Mouse (Mus musculus): ENCODE measurements around the gene Tmem102. TPM values are rescaled to one million over a fixed set of nuclear protein-coding genes. Genes with fewer than 3 reads are reported as not detected.

The Tmem102 gene
- polyA plus RNA-seq, 1 experiment from 2014 or later, result 14.3 TPM

GRCm38 (mm10) chr11:69848021-69848420 lies 42.6 kb upstream of the Tmem102 start:
- DNase-seq (ENCODE audit: low spot score), result no peak
- Histone ChIP-seq H3K27ac (ENCODE audit: low read length) (no peak overlapping the region), H3K36me3 (ENCODE audit: insufficient read depth, low read length) (peaks cover 24% of the 10 kb centered on the region), H3K27me3 (replicated peaks; ENCODE audit: insufficient read depth, low read length) (no peaks in the 10 kb centered on the region), H3K4me3 (ENCODE audit: low read depth, low read length) (no peak overlapping the region), H3K4me1 (ENCODE audit: insufficient read depth, low read depth, low read length) (peaks cover 16% of the 10 kb centered on the region; the same call in 1 of the 2 replicates), H3K9ac (replicated peaks; ENCODE audit: low read depth) (no peak overlapping the region), H3K4me2 (replicated peaks; ENCODE audit: low read depth, low read length) (peak overlapping the region; percentile 81; the same call in 1 of the 2 replicates), H3K9me3 (ENCODE audit: low read length) (no peaks in the 10 kb centered on the region)
- ATAC-seq, result no peak
- TF ChIP-seq CTCF (IDR thresholded peaks at IDR 0.05) (no peak), EP300 (IDR thresholded peaks at IDR 0.05) (no peak)
- WGBS, result 94% methylated on average over 6 of the region's 6 CpGs

- H3K9ac ChIP-seq (replicated peaks; ENCODE audit: low read depth), result peak overlapping the region; percentile 72
- H3K4me3 ChIP-seq (ENCODE audit: low read depth, low read length), result peak overlapping the region; percentile 82
- 8% methylated on average over 37 of the region's 37 CpGs for WGBS
- H3K36me3 ChIP-seq (ENCODE audit: insufficient read depth, low read length), result peaks cover 24% of the 10 kb centered on the region
- TF ChIP-seq CTCF (IDR thresholded peaks at IDR 0.05) (no peak), EP300 (IDR thresholded peaks at IDR 0.05) (no peak)
- ATAC-seq (peak; percentile 44), DNase-seq (ENCODE audit: low spot score) (peak; percentile 67)
- H3K27me3 ChIP-seq (replicated peaks; ENCODE audit: insufficient read depth, low read length), result no peaks in the 10 kb centered on the region
- peaks cover 15% of the 10 kb centered on the region; the same call in 1 of the 2 replicates for H3K4me1 ChIP-seq (ENCODE audit: insufficient read depth, low read depth, low read length)
- peak overlapping the region; percentile 81 for H3K4me2 ChIP-seq (replicated peaks; ENCODE audit: low read depth, low read length)
- H3K27ac ChIP-seq (ENCODE audit: low read length), result peak overlapping the region; percentile 92
- H3K9me3 ChIP-seq (ENCODE audit: low read length), result no peaks in the 10 kb centered on the region
Observed at GRCm38 (mm10) chr11:69846738-69847688, 41.6 kb upstream of the Tmem102 start.

GRCm38 (mm10) chr11:69846198-69846680 lies 40.8 kb upstream of the Tmem102 start, which contains the start of gene Plscr3:
Plscr3 (plus strand) TSS chr11:69846376.
- ATAC-seq (peak; percentile 95), DNase-seq (ENCODE audit: low spot score) (peak; percentile 96)
- Histone ChIP-seq H3K4me2 (replicated peaks; ENCODE audit: low read depth, low read length) (peak within 1 kb of the TSS; percentile 81), H3K9me3 (ENCODE audit: low read length) (no peaks in the 10 kb centered on the region), H3K27me3 (replicated peaks; ENCODE audit: insufficient read depth, low read length) (no peaks in the 10 kb centered on the region), H3K9ac (replicated peaks; ENCODE audit: low read depth) (peak within 1 kb of the TSS; percentile 72), H3K27ac (ENCODE audit: low read length) (peak within 1 kb of the TSS; percentile 92), H3K4me1 (ENCODE audit: insufficient read depth, low read depth, low read length) (peaks cover 15% of the 10 kb centered on the region; the same call in 1 of the 2 replicates), H3K36me3 (ENCODE audit: insufficient read depth, low read length) (peaks cover 18% of the 10 kb centered on the region), H3K4me3 (ENCODE audit: low read depth, low read length) (peak within 1 kb of the TSS; percentile 82)
- TF ChIP-seq EP300 (IDR thresholded peaks at IDR 0.05) (no peak), CTCF (IDR thresholded peaks at IDR 0.05) (peak; percentile 22)
- 2% methylated on average over 24 of the region's 38 CpGs for WGBS

GRCm38 (mm10) chr11:69838714-69839104 lies 33.3 kb upstream of the Tmem102 start:
- Histone ChIP-seq H3K9ac (replicated peaks; ENCODE audit: low read depth) (peak overlapping the region; percentile 69), H3K4me3 (ENCODE audit: low read depth, low read length) (peak overlapping the region; percentile 55), H3K4me1 (ENCODE audit: insufficient read depth, low read depth, low read length) (peaks cover 11% of the 10 kb centered on the region), H3K4me2 (replicated peaks; ENCODE audit: low read depth, low read length) (peak overlapping the region; percentile 94), H3K36me3 (ENCODE audit: insufficient read depth, low read length) (no peaks in the 10 kb centered on the region), H3K27ac (ENCODE audit: low read length) (peak overlapping the region; percentile 90), H3K27me3 (replicated peaks; ENCODE audit: insufficient read depth, low read length) (0 out of 2 replicates have a peak, but pooled peaks cover 5% of the 10 kb centered on the region), H3K9me3 (ENCODE audit: low read length) (no peaks in the 10 kb centered on the region)
- no peak for TF ChIP-seq CTCF (IDR thresholded peaks at IDR 0.05)
- DNase-seq (ENCODE audit: low spot score) (peak; percentile 67), ATAC-seq (no peak)
- 0% methylated on average over 7 of the region's 7 CpGs for WGBS

GRCm38 (mm10) chr11:69837952-69838713 lies 32.7 kb upstream of the Tmem102 start, which contains the start of gene Tmem256:
Tmem256 (plus strand) TSS chr11:69838514.
- H3K27ac ChIP-seq (ENCODE audit: low read length), result peak within 1 kb of the TSS; percentile 90
- no peaks in the 10 kb centered on the region for H3K36me3 ChIP-seq (ENCODE audit: insufficient read depth, low read length)
- peak within 1 kb of the TSS; percentile 55 for H3K4me3 ChIP-seq (ENCODE audit: low read depth, low read length)
- peak within 1 kb of the TSS; percentile 69 for H3K9ac ChIP-seq (replicated peaks; ENCODE audit: low read depth)
- peak; percentile 100 for DNase-seq (ENCODE audit: low spot score)
- no peaks in the 10 kb centered on the region for H3K9me3 ChIP-seq (ENCODE audit: low read length)
- H3K27me3 ChIP-seq (replicated peaks; ENCODE audit: insufficient read depth, low read length), result 0 out of 2 replicates have a peak, but pooled peaks cover 5% of the 10 kb centered on the region
- TF ChIP-seq CTCF (IDR thresholded peaks at IDR 0.05) (no peak), EP300 (IDR thresholded peaks at IDR 0.05) (peak; percentile 86)
- H3K4me2 ChIP-seq (replicated peaks; ENCODE audit: low read depth, low read length), result peak within 1 kb of the TSS; percentile 94
- peak; percentile 94 for ATAC-seq
- peaks cover 11% of the 10 kb centered on the region for H3K4me1 ChIP-seq (ENCODE audit: insufficient read depth, low read depth, low read length)
- WGBS, result under 1% methylated on average over 34 of the region's 34 CpGs
